Mouse (Mus musculus): ENCODE results near the gene Aldh1l1.
"Not testable (repeated sequence)": the region's sequence is repeated elsewhere in the genome, so short reads cannot be mapped to it uniquely, and the experiment has no call there.

Aldh1l1 gene

GRCm38 (mm10) chr6:90621584-90621890 lies 135.3 kb downstream of the Aldh1l1 start:
- no peak for DNase-seq (ENCODE audit: low spot score)

GRCm38 (mm10) chr6:90622758-90623455 lies 136.7 kb downstream of the Aldh1l1 start:
- no peak for DNase-seq (ENCODE audit: low spot score)

- no peak for DNase-seq (ENCODE audit: low spot score)
These were observed 137.2 kb downstream of the Aldh1l1 start for GRCm38 (mm10) chr6:90623456-90623836.

- DNase-seq (ENCODE audit: low spot score): no peak
These were observed 138.0 kb downstream of the Aldh1l1 start for GRCm38 (mm10) chr6:90624184-90624583.

GRCm38 (mm10) chr6:90624733-90625132 lies 138.5 kb downstream of the Aldh1l1 start:
- DNase-seq (ENCODE audit: low spot score): no peak

- no peak for DNase-seq (ENCODE audit: low spot score)
These were observed 139.2 kb downstream of the Aldh1l1 start for GRCm38 (mm10) chr6:90625207-90625994.

DNA sequence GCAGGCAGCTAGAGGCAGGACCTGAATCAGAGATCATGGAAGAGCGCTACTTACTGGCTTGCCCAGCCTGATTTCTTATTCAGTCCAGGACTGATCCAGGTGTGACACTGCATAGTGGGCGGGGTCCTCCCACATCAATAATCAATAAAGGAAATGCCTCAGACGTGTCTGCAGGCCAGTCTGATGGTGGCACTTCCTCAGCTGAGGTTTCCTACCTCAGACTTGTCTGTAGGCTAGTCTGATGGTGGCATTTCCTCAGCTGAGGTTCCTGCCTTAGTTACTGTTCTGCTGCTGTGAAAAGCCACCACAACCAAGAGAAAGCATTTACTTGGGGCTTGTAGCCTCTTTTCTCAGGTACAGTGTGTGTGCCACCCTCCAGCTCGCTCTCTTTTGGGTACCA lies 141.3 kb downstream of the Aldh1l1 start:
- no peak for DNase-seq (ENCODE audit: low spot score)

DNA sequence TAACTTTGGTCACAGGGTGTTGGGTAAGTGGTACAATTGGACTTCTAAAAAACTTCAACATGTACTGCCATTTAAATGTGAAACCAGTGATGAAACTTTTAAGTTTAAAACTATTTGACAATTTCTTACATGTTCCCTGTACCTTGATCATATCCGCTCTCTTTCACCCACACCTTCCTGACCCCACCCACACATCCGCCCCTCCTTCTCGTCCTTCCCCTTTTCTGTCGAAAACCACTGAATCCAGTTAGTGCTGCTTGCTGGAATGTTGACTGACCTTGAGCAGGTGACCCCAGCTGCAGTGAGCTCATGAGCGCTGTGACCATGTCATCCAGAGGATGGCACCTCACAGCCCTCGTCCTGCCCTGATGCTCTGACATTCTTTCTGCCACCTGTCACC lies 143.3 kb downstream of the Aldh1l1 start:
- DNase-seq (ENCODE audit: low spot score): no peak

- DNase-seq (ENCODE audit: low spot score): no peak
These were observed 144.2 kb downstream of the Aldh1l1 start for GRCm38 (mm10) chr6:90630427-90630826.

DNA sequence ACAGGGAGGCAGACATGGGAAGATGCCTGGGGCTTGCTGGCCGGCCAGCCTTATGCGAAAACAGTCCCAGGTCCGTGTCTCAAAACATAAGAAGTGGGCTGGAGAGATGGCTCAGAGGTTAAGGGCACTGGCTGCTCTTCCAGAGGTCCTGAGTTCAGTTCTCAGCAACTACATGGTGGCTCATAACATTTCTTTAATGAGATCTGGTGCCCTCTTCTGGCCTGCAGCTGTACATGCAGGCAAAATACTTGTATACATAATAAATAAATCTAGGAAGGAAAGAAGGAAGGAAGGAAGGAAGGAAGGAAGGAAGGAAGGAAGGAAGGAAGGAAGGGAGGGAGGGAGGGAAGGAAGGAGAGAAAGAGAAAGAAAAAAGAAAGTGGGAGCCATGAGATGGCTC lies 146.3 kb downstream of the Aldh1l1 start:
- DNase-seq (ENCODE audit: low spot score): not testable (repeated sequence)

- DNase-seq (ENCODE audit: low spot score): no peak
These were observed 148.9 kb downstream of the Aldh1l1 start for GRCm38 (mm10) chr6:90635081-90635480.

DNA sequence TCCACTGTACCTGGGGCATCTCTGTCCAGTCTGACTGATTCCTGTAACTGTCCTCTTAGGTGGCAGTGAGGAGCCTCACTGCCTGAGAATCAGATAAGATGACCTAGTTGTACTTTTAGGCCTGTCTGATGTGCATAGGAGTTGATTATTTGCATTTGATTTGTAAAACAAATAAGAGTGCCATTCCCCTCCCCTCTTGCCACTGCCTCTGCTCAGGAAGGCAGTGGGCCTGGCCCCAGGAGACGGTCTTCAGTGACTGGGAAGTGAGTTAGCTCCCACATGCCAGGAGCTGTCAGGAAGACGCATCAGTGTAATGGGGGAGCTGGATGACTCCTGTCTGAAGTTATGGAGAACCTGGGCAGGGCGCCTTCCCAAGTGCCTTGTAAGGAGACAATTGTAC lies 149.4 kb downstream of the Aldh1l1 start:
- DNase-seq (ENCODE audit: low spot score): no peak

DNA sequence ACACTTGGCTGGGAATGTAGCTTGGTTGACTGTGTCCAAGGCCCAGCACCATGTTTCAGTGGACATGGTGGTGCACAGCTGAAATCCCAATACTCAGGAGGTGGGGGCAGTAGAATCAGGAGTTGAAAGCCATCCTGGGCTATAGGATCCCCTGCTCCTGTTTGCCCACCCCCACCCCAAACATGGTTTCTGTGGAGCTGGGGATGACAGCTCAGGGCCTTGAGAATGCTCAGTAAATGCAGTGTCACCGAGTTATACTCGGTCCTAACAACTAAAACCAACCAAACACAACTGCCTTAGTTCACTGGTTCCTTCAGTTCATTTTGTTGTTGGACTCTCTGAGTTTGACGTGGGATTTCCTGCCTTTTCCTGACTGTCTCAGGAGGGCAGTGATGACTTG lies 156.8 kb downstream of the Aldh1l1 start:
- no peak for DNase-seq (ENCODE audit: low spot score)

- DNase-seq (ENCODE audit: low spot score): no peak
These were observed 158.7 kb downstream of the Aldh1l1 start for GRCm38 (mm10) chr6:90644965-90645364.

GRCm38 (mm10) chr6:90648391-90648790 lies 162.2 kb downstream of the Aldh1l1 start:
- no peak for DNase-seq (ENCODE audit: low spot score)

- DNase-seq (ENCODE audit: low spot score): no peak
These were observed 163.1 kb downstream of the Aldh1l1 start for GRCm38 (mm10) chr6:90649279-90649678.
